Mouse (Mus musculus) megakaryocyte-erythroid progenitor cell, adult 5-6 weeks (primary cell): ENCODE results near the gene Bcl2a1d. TPM values are rescaled to one million over a fixed set of nuclear protein-coding genes. Genes with fewer than 3 reads are reported as not detected.
"Not testable (repeated sequence)": the region's sequence is repeated elsewhere in the genome, so short reads cannot be mapped to it uniquely, and the experiment has no call there.

Source experiments
- ATAC-seq: replicated peaks from 2 replicates; pipeline ENCODE4 v1.8.0; 2016; ENCODE audit warnings: mild to moderate bottlenecking, inconsistent platforms; ENCODE audit not compliant: severe bottlenecking, poor library complexity, low FRiP score, low TSS enrichment
- total RNA-seq, 2 experiments: library from RNA; stranded (forward) in 1 of 2; stranded (reverse) in 1 of 2; fragments of 200-1000, 215-1000 nt in 1 of 2; fragments of >200 nt in 1 of 2; fragmentation: Nextera tagmentation in 1 of 2; gene quantifications; 2 replicates each; pipeline ENCODE4 v1.2.3; 2014 to 2017

Gene Bcl2a1d
- total RNA-seq (2014; fragmentation: Nextera tagmentation): not detected in 2 replicates
- 4.7 TPM in 1 of 2 replicates, not detected in the other for total RNA-seq (2017)

GRCm38 (mm10) chr9:88731728-88732127 lies at the start of gene Bcl2a1d:
Gene Bcl2a1d (minus strand): TSS chr9:88731914.
- ATAC-seq: not testable (repeated sequence)

- not testable (repeated sequence) for ATAC-seq
Measured at GRCm38 (mm10) chr9:88770239-88770638, 38.5 kb upstream of the Bcl2a1d start.

GRCm38 (mm10) chr9:88769470-88769869 lies 37.8 kb upstream of the Bcl2a1d start:
- ATAC-seq: not testable (repeated sequence)

DNA sequence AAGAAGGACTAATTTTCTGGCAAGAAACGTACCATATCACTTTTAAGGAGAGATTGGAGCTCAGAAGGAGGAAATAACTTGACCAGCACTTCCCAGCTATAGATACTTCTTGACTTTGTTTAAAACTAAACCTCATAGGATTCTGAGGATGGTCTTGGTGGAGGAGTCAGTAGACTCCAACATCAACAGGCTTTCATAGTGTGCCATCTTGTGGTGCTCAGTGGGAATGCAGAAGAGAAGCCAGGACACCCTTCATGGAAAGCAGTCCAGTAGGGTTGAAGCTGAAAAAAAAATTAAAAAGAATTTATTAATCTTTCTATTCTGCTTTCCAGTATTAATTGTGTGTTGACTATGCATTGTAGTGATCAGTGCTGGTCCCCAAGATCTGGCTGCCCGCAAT lies 15.0 kb upstream of the Bcl2a1d start:
- peak; percentile 68 for ATAC-seq

- not testable (repeated sequence) for ATAC-seq
Measured at GRCm38 (mm10) chr9:88746046-88746445, 14.3 kb upstream of the Bcl2a1d start.

GRCm38 (mm10) chr9:88735289-88735688 lies 3.6 kb upstream of the Bcl2a1d start:
- not testable (repeated sequence) for ATAC-seq

DNA sequence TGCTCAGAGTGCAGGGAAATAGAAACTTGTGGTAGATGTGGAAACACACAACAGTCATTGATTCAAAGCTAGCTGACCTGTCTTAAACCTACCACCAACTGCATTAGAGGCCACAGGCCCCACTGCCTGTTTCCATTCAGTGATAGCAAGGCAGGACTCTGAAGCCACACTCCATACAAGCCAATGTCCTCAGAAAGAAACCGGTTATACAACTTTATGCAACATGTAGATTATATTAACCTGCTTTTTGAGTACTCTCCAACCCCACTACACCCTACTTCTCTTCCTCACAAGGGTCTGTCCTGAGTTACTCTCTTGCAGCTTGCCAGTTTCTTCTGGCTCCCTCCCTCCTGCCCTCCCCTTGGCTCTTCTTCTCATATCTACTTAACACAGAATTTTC lies 1.5 kb upstream of the Bcl2a1d start:
- not testable (repeated sequence) for ATAC-seq

DNA sequence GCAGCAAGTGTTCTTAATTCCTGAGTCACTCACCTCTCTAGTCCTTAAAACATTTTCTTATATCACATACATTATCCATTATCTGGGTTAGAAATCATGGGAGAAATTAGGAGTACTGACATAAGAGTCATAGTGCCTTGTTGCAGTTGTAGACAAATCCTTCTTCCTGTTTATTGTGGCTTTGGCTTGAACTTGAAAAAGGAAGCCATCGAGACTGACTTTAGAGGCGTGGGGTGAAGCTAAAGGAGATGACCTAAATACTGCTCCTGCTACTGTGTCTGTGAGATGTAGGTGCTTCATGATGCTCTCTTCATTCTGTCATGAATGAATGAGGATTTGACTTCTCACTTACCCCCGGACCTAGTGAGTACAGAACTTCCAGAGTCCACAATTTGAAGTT lies 620 bp upstream of the Bcl2a1d start:
- not testable (repeated sequence) for ATAC-seq

GRCm38 (mm10) chr9:88728311-88728710 lies 3.4 kb downstream of the Bcl2a1d start:
- ATAC-seq: not testable (repeated sequence)

DNA sequence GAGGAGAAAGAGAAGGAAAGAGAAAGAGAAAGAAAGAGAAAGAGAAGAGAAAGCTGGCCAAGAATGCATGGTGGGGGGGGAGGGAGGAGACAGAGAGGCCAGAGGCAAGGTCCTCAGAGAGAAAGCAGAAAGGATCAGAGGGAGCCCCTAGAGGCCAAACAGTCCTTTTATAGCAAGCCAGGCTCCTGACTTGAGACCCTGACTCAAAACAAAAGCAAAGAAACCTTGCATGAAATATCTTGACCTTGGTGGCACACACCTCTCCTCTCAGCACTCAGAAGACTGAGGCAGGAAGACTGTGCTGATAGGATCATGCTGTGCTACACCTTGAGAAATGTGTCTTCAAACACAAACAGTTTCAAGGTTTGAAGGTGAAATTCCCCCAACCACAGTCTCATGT lies 10.1 kb downstream of the Bcl2a1d start:
- not testable (repeated sequence) for ATAC-seq

DNA sequence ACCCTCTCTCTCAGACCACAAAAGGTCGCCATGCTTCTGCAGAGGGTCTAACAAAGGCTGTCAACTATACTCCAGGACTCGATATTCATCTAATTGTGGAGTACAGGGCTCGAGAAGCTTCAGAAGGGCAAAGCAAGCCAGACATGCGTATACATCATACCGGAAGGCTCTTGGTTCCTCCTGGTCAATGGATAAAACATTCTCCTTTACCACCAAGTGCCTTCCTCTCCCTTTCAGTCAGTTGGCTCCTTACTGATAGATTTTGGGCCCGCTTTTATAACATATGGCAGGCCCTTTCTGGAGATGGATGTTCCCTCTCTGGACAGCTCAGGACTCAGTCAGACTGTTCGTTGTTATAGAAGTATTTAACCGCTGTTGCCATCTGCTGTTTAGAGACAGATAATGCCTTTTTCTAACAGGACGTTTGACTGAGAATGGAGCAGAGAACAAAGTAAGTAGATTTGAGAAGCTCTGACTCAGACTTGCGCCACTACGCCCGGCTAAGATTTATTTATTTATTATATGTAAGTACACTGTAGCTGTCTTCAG lies 11.7 kb downstream of the Bcl2a1d start, which contains the start of gene Mthfsl:
Gene Mthfsl, minus strand, starts transcription at position 308 of the 549 bp plus-strand sequence.
- peak; percentile 68 for ATAC-seq

- peak; percentile 92 for ATAC-seq
Measured at GRCm38 (mm10) chr9:88719073-88719921, 12.4 kb downstream of the Bcl2a1d start.

DNA sequence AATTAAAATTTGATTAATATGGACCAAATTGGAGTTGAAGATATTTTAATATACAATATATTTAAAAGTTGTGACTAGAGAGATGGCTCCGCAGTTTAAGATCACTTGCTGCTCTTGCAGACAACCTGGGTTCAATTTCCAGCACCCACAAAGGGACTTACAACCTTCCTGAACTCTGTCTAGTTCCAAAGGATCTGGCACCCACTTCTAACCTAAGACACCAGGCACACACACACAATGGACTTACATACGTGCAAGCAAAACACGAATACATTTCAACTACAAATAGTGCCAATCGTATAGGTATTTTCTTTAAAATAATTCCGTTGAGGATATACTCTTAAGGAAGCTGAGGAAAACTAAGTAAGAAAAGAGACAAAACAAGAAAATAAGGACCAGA lies 13.1 kb downstream of the Bcl2a1d start:
- ATAC-seq: not testable (repeated sequence)

- peak; percentile 61 for ATAC-seq
Measured at GRCm38 (mm10) chr9:88718140-88718539, 13.6 kb downstream of the Bcl2a1d start.

DNA sequence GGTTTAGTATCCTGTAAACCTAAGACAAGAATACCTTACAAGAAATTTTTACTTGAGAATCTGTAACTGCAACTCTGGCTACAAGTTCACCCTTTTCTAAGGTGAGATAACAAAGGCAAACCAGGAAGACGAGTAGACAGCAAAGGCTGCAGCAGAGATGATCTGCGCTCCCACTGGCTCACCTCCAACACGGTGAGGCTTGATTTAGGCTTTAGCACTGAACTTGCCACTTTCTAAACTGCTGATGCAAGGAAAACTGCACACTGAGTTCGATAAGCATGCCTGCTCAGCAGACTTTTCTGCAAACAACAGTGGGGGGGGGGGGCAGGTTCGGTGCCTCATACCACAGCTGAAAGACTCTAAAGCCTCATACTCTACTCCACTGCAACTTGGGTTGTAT lies 17.2 kb downstream of the Bcl2a1d start:
- ATAC-seq: not testable (repeated sequence)

GRCm38 (mm10) chr9:88712164-88712749 lies 19.5 kb downstream of the Bcl2a1d start:
- ATAC-seq: not testable (repeated sequence)

GRCm38 (mm10) chr9:88710910-88711438 lies 20.7 kb downstream of the Bcl2a1d start:
- not testable (repeated sequence) for ATAC-seq

- not testable (repeated sequence) for ATAC-seq
Measured at GRCm38 (mm10) chr9:88710439-88710838, 21.3 kb downstream of the Bcl2a1d start.

DNA sequence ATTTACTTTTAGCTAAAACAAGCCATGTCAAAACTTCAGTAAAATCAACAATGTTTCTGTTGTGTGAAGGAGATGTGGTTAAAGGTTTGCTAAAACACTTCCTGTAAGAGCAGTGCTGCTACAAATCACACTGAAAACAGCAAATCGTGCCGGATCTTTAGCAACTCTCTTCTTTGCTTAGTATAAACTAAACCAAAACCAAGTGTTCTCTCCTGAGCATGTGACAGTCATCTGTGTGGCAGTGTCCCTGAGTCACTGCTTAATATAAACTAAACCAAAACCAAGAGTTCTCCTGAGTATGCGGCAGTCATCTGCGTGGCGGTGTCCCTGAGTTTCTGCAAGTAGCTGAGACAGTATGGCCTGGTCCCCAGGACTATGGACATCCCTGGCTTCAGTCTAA lies 21.9 kb downstream of the Bcl2a1d start:
- not testable (repeated sequence) for ATAC-seq

- ATAC-seq: no peak
Measured at GRCm38 (mm10) chr9:88709304-88709703, 22.4 kb downstream of the Bcl2a1d start.
